Mouse (Mus musculus): Measurements from ENCODE around the gene Camk2g. TPM values are rescaled to one million over a fixed set of nuclear protein-coding genes. Genes with fewer than 3 reads are reported as not detected.
A peak's percentile ranks its signal among the peaks of the same experiment; 100 is the strongest.

The Camk2g gene
- total RNA-seq, 4 experiments from 2014 or later = 63.3 to 74.9 (median 69.1) TPM

GRCm38 (mm10) chr14:20700362-20700761, 93.5 kb downstream of the Camk2g start:
- DNase-seq = no peak

- DNase-seq = no peak
These were observed 95.4 kb downstream of the Camk2g start for GRCm38 (mm10) chr14:20698515-20698914.

GRCm38 (mm10) chr14:20696986-20697385, 96.9 kb downstream of the Camk2g start:
- DNase-seq = no peak

- DNase-seq = no peak
These were observed 97.9 kb downstream of the Camk2g start for GRCm38 (mm10) chr14:20695761-20696520.

GRCm38 (mm10) chr14:20694884-20695760, 98.8 kb downstream of the Camk2g start, which contains the start of gene Fut11:
Fut11 (plus strand) TSS chr14:20694968.
- DNase-seq = peak; percentile 85

- DNase-seq = no peak
These were observed 99.6 kb downstream of the Camk2g start for GRCm38 (mm10) chr14:20694185-20694883.

GRCm38 (mm10) chr14:20693589-20694101, 100.2 kb downstream of the Camk2g start:
- no peak for DNase-seq

GRCm38 (mm10) chr14:20691772-20692171, 102.1 kb downstream of the Camk2g start:
- no peak for DNase-seq

GRCm38 (mm10) chr14:20689009-20689408, 104.9 kb downstream of the Camk2g start:
- DNase-seq = no peak

GRCm38 (mm10) chr14:20686576-20686975, 107.3 kb downstream of the Camk2g start:
- no peak for DNase-seq

Small RNA genes lying within 50 kb of the gene (microRNA-seq; reads per million reads assigned to microRNA genes)
- 0.17 to 0.70 reads per million in 2 experiments for gene Mir6946

Other genes starting within 250 kb of the Camk2g start
- gene Ppp3cb, start 247.5 kb downstream of the Camk2g start, total RNA-seq (2022) = 10 to 100 TPM; 66.2 to 94.4 (median 73.4) TPM
- 10 to 100 TPM; 18.3 to 22.1 (median 19.3) TPM for gene Usp54, start 153.0 kb downstream of the Camk2g start, total RNA-seq (2022)
- 1 to 10 TPM in 1 of 4 experiments, not detected in 3; 1.2 TPM for gene Myoz1, start 137.5 kb downstream of the Camk2g start, total RNA-seq (2022)
- under 1 TPM; 0.22 to 0.43 (median 0.41) TPM for gene Synpo2l, start 125.7 kb downstream of the Camk2g start, total RNA-seq (2022)
- gene Sec24c, start 119.8 kb downstream of the Camk2g start, total RNA-seq (2022) = 100 to 1,000 TPM; 124 to 167 (median 150) TPM
- 10 to 100 TPM; 18.7 to 22.5 (median 21.3) TPM for gene Fut11, start 99.1 kb downstream of the Camk2g start, total RNA-seq (2022)
- 10 to 100 TPM; 59.4 to 79.8 (median 72.9) TPM for gene Chchd1, start 91.1 kb downstream of the Camk2g start, total RNA-seq (2022)
- gene Zswim8, start 86.5 kb downstream of the Camk2g start, total RNA-seq (2022) = 100 to 1,000 TPM; 111 to 197 (median 146) TPM
- 10 to 100 TPM; 27.7 to 51.1 (median 34.4) TPM for gene Ndst2, start 59.5 kb downstream of the Camk2g start, total RNA-seq (2022)
- 10 to 100 TPM; 22.1 to 48.3 (median 35.9) TPM for gene Plau, start 42.6 kb upstream of the Camk2g start, total RNA-seq (2022)
- 100 to 1,000 TPM in 2 of 4 experiments, 10 to 100 TPM in 2; 78.2 to 176 (median 131) TPM for gene Vcl, start 135.3 kb upstream of the Camk2g start, total RNA-seq (2022)